Mouse (Mus musculus): ENCODE data around the gene Prkag2.

Gene Prkag2

DNA sequence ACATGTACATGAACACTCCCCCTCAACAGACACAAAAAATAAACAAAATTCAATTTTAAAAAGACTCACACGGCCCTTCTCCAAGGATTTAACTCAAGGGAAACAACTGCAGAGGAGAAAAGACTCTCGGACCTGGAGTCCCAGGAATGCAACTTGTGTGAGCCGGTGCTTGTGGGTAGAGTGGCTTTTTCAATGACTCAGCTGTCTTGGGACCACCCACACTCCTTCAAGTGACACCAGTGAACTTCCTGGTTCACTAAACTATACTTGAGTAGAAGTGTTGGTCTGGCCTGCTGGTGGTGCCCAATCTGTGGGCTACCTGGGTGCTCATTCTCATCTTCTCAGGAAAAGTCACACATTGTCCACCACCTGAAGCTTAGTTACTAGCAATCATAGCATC lies 53.7 kb downstream of the Prkag2 start:
- DNase-seq (ENCODE audit: low spot score), result no peak

DNA sequence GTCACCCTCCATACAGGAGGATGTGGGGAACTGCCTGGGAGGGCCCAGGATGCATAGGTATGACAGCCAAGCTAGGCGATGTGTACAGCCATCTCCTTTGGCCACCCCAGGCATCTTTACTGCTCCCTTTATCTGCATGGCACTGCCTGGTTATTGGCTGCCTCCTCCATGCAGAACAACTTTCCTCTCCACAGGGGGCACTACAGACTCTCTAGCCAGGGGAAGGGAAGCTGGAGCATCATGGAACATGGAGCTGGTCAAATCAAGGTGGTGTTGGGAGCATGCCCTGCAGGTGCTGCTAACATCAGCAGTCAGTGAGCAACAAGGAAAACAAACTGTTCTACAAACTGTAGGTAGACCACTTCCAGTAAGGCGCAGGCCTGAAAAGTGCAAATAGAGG lies 56.4 kb downstream of the Prkag2 start:
- DNase-seq (ENCODE audit: low spot score), result no peak

DNA sequence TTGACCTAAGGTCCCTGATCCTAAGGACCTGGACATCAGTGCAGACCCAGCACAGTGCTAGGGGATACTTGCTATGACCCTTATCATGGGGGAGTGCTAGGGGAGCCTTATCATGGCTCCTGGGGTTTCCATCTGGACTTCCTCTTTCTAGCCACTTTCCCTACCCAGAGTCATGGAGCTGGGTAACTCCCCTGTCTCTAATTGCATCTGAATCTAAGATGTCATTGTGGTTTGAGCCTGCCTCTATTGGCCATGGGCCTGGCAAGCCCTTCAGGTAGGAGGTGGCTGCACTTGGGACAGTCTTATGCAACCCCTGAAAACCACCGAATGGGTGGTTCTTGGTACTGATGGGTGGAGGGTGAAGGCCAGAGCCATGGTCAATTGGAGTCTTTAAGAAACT lies 58.5 kb downstream of the Prkag2 start:
- DNase-seq (ENCODE audit: low spot score), result no peak

DNA sequence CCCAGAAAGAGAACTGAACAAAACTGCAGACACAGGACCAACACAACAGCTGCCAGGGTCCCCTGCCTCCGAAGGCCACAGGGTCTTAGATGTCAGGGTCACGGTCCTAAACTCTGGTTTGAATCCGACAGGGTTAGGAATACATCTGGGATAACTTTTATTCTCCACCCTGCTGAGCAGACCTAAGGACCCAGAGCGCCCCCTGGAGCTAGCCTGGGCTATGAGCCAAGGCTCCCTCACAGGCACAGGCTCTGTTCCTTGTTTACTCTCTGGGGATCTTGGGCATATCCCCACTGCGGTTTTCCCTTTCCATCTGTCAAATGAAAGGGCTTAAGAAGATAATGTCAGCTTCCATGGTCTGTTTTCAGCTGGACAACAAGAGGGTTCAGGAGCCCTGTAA lies 59.1 kb downstream of the Prkag2 start:
- no peak for DNase-seq (ENCODE audit: low spot score)

DNA sequence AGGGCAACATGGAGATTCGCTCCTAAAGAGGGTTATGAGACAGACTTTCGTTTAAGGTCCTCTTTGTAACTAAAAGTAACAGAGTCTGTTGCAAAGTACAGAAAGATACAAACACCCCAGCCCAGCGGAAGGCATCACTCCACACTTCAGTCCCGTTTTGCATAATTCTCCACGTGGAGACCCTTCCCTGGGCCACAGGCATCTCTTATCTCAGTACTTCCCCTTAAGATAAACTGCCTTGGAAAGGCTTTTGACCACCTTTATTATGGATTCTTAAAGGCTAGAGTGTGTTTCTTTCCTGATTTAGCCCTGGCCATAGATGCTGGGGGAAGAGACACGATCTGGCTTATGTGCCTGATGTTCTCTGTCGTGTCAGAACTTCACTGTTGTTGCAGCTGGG lies 59.5 kb downstream of the Prkag2 start:
- no peak for DNase-seq (ENCODE audit: low spot score)

DNA sequence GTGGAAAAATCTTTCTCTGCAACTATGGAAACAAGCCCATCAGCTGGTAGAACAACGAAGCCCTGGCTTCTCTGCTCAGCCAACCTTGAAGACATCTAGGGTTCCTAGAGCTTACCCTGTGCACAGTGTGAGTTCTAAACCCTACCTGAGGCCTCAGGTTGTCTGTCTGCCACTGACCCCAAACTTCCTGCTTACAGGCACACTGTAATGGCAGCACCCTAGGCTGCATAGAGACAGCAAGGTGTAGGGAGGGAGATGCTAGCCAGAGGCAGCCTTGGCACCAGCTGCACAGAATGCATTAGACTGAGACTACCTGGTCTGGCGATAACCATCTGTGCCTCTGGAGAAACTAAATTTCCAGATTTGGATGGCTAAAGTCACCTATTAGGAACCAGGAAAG lies 61.6 kb downstream of the Prkag2 start:
- no peak for DNase-seq (ENCODE audit: low spot score)

DNA sequence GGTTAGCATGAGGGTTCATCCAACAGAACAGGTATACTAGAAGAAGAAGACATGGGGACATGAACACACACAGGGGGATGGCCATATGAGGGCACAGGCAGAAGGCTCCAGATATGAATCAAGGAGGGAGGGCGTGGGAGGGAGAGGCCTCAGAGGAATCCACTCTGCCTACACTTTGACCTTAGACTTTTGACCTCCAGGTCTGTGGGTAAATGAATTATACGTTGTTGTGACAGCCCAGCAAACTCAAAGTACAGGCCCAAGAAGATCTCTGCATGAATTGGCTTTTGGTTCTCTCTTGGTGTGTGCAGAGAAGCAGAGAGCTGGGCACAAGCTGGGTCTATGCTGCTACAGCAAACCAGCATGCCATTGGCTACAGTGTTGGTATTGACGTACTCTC lies 65.1 kb downstream of the Prkag2 start:
- no peak for DNase-seq (ENCODE audit: low spot score)

DNA sequence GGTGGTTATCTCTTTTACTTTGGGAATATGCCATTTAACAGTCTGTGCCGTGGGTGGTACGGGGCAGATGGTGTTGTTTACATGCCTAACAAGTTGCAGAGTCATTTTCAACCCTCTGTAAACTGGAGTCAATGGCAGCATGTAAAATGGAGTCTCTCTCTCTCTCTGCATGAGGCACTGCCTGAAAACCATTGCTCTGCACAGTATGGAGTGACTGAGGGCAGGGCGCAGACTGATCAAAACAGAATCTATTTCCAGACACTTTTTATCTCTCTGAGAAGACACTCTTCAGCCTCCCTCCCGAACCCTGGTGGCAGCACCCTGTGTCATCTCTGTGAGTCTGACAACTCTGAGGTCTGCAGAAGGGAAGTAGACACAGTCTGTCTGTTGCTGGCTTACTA lies 69.0 kb downstream of the Prkag2 start:
- DNase-seq (ENCODE audit: low spot score), result peak; percentile 89

DNA sequence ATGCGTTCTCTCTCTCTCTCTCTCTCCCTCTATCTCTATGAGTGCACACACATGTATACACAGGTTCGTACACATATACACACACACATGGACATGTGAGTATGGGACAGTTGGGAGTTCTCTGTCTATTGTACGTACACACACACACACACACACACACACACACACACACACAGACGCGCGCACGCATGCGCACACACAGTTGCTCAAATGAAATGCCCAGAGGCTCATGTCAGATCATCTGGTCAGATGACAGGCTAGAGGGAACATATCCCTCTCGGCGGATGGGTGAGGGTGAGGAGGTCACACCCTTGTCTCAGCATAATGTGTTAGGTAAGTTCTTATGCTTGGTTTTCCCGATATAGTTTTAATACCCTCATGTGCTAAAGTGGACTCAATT lies 69.4 kb downstream of the Prkag2 start:
- no peak for DNase-seq (ENCODE audit: low spot score)

DNA sequence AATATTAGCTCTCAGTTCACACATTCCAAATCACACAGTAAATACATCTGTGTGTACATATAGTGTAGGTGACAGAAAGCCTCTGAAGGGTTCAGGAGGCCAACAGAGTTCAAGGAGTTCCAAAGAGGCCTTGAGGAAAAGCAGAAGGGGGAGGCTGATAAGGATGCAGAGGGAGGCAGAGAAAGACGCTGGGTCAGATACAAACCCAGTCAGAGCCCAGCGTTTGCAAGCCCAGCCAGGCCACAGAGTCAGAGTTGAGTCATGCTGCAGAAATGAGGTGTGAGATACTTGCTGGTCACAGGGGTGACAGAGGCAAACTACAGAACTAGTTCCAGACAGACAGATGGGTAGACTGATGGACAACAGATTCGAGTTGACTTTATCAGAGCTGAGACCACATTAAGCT lies 70.2 kb downstream of the Prkag2 start:
- DNase-seq (ENCODE audit: low spot score), result no peak

DNA sequence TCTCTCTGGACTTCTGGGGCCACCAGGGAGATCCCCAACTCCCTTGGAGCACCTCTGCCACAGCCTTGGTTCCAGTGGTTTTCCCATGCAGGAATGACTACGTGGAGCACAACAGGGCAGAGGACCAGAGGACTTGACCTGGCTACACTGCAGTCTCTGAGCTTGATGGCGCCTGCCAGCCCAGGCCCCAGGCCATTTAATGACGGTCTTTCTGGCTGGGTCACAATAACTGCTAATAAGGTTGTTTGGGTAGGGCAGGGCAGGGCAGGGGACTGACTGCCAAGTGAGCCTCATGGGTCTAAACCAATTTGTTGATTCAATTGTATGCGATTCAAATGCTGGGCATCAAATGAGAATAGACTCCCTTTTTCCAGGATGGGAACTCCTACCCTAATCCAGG lies 72.8 kb downstream of the Prkag2 start:
- no peak for DNase-seq (ENCODE audit: low spot score)

DNA sequence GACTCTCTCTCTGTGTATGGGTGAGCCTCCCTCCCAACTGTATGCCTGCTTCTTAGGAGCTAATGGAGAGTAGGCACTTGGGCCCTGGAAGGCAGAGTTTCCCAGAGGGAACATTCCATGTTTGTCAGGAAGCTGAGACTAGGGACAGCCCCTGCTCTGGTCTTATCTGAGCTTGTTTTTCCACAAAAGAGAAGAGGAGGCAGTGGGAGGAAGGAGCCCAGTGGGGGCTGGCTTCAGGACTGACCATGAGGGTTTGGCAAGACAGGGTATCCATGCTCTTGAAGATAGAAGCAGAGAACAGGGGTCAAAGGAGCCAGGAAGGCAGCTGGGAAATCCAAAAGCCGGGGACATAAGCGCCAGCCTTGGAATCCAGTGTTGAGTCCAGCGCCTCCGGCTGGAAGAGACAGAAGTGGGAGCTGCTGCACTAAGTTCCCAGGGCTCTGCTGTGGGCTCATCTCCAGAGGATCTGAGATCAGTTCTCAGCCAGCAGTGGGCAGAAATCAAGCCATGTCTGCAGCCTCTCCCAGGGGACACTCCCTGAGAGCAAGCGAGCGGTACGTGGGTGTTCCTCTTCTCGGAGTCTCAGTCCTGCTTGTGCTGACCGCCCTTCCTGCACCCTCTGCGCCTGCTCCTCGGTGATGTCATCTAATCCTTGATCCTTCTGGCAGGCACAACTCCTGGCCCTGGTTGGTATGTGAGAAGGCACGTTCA lies 75.0 kb downstream of the Prkag2 start:
- no peak for DNase-seq (ENCODE audit: low spot score)

DNA sequence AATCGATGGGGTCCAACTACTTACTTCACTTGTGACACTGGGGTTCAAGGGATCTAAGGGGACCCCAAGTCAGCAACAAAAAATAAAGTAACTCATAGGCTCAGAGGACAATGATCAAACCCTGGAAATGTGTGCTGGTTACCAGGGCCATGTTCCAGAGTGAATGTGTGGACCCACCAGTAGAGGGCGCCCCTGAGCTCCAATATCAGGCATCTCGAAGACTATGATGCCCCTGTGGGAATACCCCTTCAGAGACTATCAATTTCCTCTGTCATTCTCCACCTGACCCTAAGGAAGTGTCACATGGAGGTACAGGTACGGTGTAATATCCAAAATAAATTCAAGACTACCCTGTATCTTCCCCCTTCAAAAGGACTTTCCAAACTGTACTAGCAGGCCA lies 77.5 kb downstream of the Prkag2 start:
- DNase-seq (ENCODE audit: low spot score), result no peak

DNA sequence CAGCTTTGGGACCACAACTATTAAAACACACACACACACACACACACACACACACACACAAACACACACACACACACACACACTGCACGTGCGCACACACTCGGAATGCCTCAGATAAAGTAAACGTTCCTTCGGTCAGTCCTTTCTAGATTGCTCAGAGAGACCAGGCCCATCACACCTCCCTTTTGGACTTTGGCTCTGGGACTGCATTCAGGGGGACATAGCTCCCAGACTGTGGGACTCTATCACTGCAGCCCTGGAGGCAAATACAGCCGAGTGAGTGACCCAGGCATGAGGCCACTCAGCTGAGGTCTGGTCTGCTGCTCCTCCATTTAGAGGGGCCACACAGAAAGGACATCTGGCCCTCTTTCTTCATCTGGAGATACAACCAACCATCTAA lies 81.2 kb downstream of the Prkag2 start:
- no peak for DNase-seq (ENCODE audit: low spot score)

DNA sequence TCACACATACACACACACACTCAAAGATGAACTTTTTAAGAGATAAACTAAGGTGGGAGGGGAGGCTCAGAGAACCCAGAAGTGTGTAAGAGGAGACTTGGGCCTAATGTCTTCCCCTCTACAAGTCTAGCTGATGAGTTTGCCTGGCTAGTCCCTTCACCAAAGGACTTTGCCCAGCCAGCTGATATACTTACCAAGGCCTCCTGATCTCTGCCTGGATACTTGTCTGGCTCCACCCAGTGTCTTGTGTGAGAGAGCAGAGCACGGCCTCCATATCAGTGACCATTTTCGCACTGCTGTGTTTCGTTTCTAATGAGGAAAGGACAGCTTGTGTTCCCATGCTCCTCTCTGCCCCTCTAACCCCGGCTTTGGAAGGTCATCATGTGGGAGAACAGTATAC lies 88.3 kb downstream of the Prkag2 start:
- no peak for DNase-seq (ENCODE audit: low spot score)

DNA sequence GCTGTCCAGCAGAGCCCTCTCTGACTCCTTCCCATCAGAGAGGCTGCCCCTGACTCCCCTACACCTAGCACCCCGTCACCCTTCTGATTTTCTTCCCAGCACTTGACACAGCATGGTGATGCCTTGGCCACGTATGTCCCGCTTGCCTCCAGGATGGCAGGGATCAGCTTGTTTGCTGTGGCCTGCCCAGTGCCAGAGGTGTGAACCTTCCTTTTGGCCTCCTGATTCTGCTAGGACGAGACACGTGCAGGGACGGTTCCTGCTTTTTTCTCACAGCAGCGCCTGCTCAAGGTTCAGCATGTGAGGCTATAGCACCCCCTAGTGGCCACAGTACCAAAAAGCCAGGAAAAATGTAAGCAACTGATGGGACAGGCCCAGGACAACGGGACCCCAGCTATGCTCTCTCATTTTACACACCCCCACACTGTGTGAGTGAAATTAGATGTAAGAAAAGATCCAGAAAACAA lies 89.4 kb downstream of the Prkag2 start:
- peak; percentile 75 for DNase-seq (ENCODE audit: low spot score)

DNA sequence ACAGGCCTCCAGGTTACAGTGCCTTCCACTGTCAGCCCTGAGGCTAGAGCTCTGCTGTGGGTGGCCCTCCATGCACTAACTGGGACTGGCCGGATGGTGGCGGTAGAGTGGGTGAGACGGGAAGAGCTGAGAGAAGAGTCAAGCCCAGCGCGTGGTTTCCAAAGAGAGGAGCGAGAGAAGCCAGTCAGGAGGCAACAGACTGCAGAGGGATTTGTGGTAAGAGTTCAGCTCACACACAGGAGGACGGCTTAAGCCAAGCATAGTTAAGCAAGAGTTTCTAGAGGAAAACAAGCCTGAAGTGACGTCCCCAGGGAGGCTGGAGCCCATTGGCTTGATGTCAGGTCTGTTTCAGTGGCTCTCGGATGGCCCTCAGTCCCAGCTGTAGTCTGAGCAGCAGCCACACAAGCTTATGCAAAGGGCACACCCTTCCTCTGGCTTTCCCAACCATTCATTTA lies 90.0 kb downstream of the Prkag2 start:
- peak; percentile 61 for DNase-seq (ENCODE audit: low spot score)

DNA sequence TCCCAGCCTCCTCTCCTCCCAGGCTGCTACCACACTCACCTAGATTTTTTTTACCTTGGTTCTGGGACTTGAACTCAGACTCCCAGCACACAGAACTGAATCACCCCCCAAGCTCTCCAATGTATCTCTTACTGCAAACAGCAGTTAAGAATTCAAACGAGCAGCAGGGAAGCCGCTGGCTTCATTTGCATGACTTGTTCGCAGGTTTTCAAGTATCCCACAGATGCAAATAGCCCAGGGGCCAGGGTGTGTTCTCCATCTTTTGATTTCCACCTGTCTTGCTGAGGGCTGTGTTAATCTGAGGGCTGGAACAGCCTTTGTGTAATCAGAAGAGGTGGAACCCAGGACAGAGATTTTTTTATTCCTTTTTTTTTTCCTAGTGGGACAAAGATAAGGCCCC lies 90.7 kb downstream of the Prkag2 start:
- no peak for DNase-seq (ENCODE audit: low spot score)

DNA sequence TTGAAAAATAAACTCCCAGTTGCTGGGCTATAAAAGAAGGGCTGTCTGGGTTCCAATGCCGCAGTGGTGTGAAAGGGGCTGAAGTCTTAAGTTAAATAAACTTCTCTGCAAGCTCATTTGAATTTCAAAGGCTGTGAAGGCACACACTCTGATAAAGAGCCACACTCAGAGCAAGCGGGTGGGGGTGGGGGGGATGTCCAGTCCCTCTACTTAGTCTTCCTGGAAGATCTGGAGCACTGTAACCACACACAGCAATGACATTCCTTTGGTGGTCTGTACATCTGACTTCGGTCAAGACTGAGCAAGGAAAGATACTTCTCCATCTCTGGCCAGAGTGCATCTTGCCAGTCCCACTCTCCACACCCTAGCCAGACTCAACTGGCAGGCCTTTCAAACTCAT lies 91.5 kb downstream of the Prkag2 start:
- DNase-seq (ENCODE audit: low spot score), result no peak

DNA sequence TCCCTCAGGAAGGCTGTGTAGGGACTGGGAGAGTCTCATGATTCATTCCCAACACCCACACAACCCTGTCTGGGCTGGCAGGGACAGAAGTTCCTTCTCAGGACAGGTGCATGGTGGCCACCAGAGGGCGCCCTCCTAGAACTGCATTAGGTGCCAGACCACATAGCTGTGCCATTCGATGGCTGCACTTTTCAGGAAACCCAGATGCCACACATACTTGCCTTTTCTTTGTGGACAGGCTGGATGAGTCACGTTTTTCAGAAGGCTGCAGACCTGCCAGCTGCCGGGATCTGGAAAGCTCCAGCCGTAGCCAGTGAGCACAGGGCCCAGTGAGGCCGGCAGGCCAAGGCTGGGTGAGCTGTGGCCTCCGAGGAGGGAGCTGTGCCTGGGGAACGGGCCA lies 93.6 kb downstream of the Prkag2 start:
- peak; percentile 54 for DNase-seq (ENCODE audit: low spot score)

DNA sequence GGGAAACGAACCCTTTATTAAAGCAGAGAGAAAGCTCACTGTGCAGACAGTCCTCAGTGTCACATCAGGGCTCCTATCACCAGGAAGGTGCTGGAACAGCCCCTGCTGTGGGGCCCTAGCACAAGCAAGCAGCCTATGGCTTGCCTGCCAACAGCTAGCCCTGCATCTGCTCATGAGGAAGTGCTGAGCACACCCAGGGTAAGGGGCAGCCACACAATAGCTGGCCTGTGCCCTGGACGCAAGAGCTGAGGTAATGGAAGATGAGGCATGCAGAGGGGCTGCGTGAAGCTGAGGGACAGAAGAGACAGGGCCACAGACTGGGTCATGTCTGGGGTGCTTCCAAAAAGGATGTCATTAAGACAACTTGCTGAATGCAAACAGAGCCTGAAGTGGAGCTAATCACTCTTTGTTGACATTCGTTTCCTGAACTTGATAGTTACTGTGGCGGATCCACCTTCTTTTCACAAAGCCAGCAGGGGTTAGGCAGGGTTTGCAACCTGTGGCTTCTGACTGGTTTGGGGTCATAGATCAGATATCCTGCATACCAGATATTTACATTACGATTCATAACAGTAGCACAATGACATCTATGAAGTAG lies 94.8 kb downstream of the Prkag2 start:
- DNase-seq (ENCODE audit: low spot score), result no peak

DNA sequence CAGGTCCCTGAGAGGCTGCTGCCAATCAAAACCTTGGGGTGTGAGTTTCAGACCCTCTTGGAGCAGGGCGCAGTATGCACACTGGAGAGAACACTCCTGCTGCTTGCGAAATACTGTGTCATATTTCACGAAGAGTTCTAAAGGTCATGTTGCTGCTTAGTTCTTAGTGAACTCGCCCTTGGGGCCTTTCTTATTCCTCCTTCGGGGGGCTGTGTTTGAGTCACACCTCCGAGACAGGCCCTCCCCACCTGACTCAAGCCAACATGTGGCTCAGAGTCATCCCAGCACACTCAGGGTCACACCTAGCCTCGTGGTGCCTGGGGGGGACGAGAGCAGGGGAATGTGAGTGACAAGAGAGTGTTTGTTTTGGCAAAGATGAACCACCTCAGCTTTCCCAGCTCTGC lies 99.0 kb downstream of the Prkag2 start:
- no peak for DNase-seq (ENCODE audit: low spot score)

DNA sequence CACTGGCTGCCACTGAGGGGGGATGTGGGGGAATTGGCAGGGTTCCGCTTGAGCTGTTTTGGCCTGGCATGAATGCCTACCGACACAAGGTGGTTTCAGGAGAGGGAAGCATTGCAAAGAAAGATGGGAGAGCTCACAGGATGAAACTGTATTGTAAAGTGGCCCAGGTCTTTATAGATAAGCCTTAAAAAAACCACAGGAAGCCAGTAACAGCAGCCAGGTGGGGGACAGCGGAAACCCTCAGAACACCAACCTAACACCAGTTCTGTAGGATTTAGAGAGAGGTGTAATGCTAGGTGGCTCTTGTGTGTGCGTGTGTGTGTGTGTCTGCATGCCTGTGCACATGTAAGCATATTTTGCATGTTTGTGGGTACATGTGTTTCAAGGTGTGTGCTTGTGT lies 101.1 kb downstream of the Prkag2 start:
- no peak for DNase-seq (ENCODE audit: low spot score)

DNA sequence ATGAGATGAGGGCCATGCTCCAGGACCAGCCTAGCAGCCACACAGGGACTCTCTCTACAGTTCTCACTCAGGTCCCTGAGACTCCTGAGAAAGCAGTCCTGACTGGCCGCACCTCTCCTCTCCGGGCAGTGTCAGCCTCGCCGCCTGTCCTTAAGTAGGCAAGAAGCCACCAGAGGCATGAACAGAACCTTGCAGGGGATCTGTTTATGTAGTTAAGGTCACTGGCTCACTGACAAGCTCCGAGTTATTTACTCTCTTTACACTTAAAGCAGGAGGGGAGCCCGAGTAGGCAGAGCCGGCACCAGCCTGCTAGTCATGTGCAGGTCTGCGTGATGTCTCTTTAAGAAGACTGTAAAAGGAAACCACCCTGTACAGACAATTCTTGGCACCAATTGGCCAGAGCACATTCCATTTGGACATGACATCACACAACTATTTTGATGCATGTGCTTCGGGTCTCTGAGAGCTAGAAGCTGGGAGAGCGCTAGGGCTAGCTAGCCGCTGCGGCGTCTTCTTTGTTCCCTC lies 104.8 kb downstream of the Prkag2 start:
- no peak for DNase-seq (ENCODE audit: low spot score)

All from layer of hippocampus, adult 9-10 months (tissue).